Mouse (Mus musculus) myocyte (in vitro differentiated cells): ENCODE data around the gene Wdfy3.

Experiments
- CEBPB ChIP-seq: IDR thresholded peaks from 2 replicates; pipeline ENCODE4 v1.6.1; 2011; ENCODE audit warnings: mild to moderate bottlenecking, moderate library complexity; ENCODE audit not compliant: poor library complexity, insufficient read depth, severe bottlenecking
- E2F4 ChIP-seq: IDR thresholded peaks from one replicate; pipeline ENCODE4 v1.6.1; 2011; ENCODE audit warnings: mild to moderate bottlenecking, control low read depth, moderate library complexity; ENCODE audit not compliant: insufficient read depth
- MAX ChIP-seq: IDR thresholded peaks from one replicate; pipeline ENCODE4 v1.6.1; 2011; ENCODE audit warnings: low read depth, mild to moderate bottlenecking, control low read depth
- POLR2A ChIP-seq: IDR thresholded peaks from one replicate; pipeline ENCODE4 v1.6.1; 2011; ENCODE audit warnings: low read depth, mild to moderate bottlenecking, control low read depth, moderate library complexity; ENCODE audit not compliant: insufficient read length
- POLR2AphosphoS2 ChIP-seq: IDR thresholded peaks from one replicate; pipeline ENCODE4 v1.6.1; 2011; ENCODE audit warnings: low read depth, control low read depth; ENCODE audit not compliant: insufficient read length
- TCF12 ChIP-seq: IDR thresholded peaks from one replicate; pipeline ENCODE4 v1.6.1; 2011; ENCODE audit warnings: mild to moderate bottlenecking, control low read depth; ENCODE audit not compliant: poor library complexity, insufficient read depth, severe bottlenecking
- USF1 ChIP-seq: IDR thresholded peaks from one replicate; pipeline ENCODE4 v1.6.1; 2011; ENCODE audit warnings: low read depth, mild to moderate bottlenecking, control low read depth, moderate library complexity

- TF ChIP-seq POLR2A, result no peak
- no peak for TF ChIP-seq TCF12
- no peak for TF ChIP-seq USF1
- no peak for TF ChIP-seq MAX
- TF ChIP-seq CEBPB, result no peak
- no peak for TF ChIP-seq POLR2AphosphoS2
- no peak for TF ChIP-seq E2F4
These were observed 136.5 kb downstream of the Wdfy3 start for GRCm38 (mm10) chr5:101932971-101933810.
